In the genomic region with DNA sequence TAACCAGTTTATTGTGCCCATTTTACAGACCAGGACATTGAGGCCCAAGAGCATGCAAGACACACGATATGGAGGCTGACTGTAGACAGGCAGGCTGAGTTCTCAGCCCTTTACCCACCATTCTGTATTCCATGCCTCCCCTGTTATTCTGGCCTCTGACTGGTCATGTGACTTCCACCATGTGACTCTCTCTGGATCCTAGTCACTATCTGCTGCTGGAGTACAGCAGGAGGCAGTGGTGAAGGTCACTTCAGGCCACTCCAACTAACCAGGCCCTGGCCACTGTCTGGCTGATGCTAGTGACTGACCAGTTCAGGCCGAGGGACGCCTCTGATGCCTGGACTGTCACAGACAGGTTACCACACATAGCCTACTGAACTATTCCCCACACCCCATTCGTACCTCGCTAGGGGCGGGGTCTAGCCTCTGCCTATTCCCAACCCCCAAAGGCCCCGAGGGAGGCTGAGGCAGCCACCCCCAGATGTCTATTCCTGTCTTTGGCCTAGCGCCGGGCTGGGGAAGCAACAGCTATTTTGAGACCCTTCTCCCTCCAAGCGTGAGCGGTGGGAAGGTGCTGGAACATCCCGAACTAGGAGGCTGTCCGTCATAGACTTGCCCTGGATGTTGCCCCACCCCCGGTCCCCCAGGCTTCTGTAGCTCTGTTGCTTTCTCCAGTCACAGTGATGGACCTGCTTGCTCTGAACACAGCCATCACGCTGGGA, we compare ENCODE assay signal across 10 mouse cellular contexts. TPM values are rescaled to one million over a fixed set of nuclear protein-coding genes. Genes with fewer than 3 reads are reported as not detected.
A peak's percentile ranks its signal among the peaks of the same experiment; 100 is the strongest.
DNase-seq lines count a peak whose midpoint lies in the region; ATAC-seq and TF ChIP-seq lines count a peak whose summit lies in the region.
"Had no signal": no experiment of that assay in that cellular context is flagged by ENCODE, and none has a peak within 500 bp of the region (broad histone marks: within the 10 kb centered on the region; RNA-seq: fewer than 3 reads in every experiment).

No protein-coding gene starts in this region.

- no peaks in the 10 kb centered on the region for H3K9me3 ChIP-seq in kidney, postnatal 0 days (replicated peaks; ENCODE audit: low read length)
- no peaks in the 10 kb centered on the region for H3K9me3 ChIP-seq in heart, embryonic 11.5 days (replicated peaks; ENCODE audit: control insufficient read depth, low read length)
- no peaks in the 10 kb centered on the region for H3K9me3 ChIP-seq in forebrain, embryonic 10.5 days
- H3K9me3 ChIP-seq: embryonic facial prominence, embryonic 13.5 days had no signal

- H3K4me3 ChIP-seq in kidney, postnatal 0 days (replicated peaks; ENCODE audit: low read depth, low read length) = no peak overlapping the region
- H3K4me3 ChIP-seq in heart, embryonic 11.5 days (ENCODE audit: low read depth, low read length) = no peak overlapping the region
- no peak overlapping the region for H3K4me3 ChIP-seq in myocyte
- no peak overlapping the region for H3K4me3 ChIP-seq in forebrain, embryonic 10.5 days
- H3K4me3 ChIP-seq: embryonic facial prominence, embryonic 13.5 days had no signal

- no peak for TF ChIP-seq POLR2A in myocyte (IDR thresholded peaks at IDR 0.05; ENCODE audit: insufficient read length, low read depth)

- H3K4me2 ChIP-seq in kidney, postnatal 0 days (ENCODE audit: low read length) = 0 out of 2 replicates have a peak overlapping the region, but pooled peaks have one; percentile 11
- peak overlapping the region; percentile 32; the same call in 1 of the 2 replicates for H3K4me2 ChIP-seq in heart, embryonic 11.5 days
- no peak overlapping the region for H3K4me2 ChIP-seq in myocyte (ENCODE audit: low read depth)
- H3K4me2 ChIP-seq: embryonic facial prominence, embryonic 13.5 days had no signal

- no peak overlapping the region for H3K9ac ChIP-seq in kidney, postnatal 0 days (ENCODE audit: low read depth, low read length)
- H3K9ac ChIP-seq in heart, embryonic 11.5 days (ENCODE audit: low read depth, low read length) = no peak overlapping the region
- H3K9ac ChIP-seq: embryonic facial prominence, embryonic 13.5 days had no signal

- ATAC-seq in kidney, postnatal 0 days (replicated peaks; ENCODE audit: low FRiP score, low read depth) = no peak
- 0 out of 2 replicates have a peak, but pooled peaks have one; percentile 33 for ATAC-seq in heart, embryonic 11.5 days (replicated peaks; ENCODE audit: insufficient number of reproducible peaks, low FRiP score, low TSS enrichment)

- DNase-seq in kidney, postnatal 0 days (ENCODE audit: low spot score) = no peak
- DNase-seq in kidney, postnatal 36 days = no peak
- peak; percentile 62 for DNase-seq in ZHBTc4 (ENCODE audit: low read depth, low spot score)
- no peak for DNase-seq in forebrain, embryonic 10.5 days (ENCODE audit: extremely low spot score, low spot score)
- DNase-seq in B cell, adult 2 months = no peak
- no peak for DNase-seq in yolk sac, embryonic 10.5 days (ENCODE audit: low spot score)
- DNase-seq: lung, postnatal 10 days had no signal

- no peaks in the 10 kb centered on the region for H3K27me3 ChIP-seq in kidney, postnatal 0 days (ENCODE audit: insufficient read depth, low read length)
- H3K27me3 ChIP-seq in heart, embryonic 11.5 days (ENCODE audit: control insufficient read depth, insufficient read depth, low read length) = peaks cover 9% of the 10 kb centered on the region; the same call in 1 of the 2 replicates
- H3K27me3 ChIP-seq in myocyte (ENCODE audit: control insufficient read depth, insufficient read depth, insufficient read length) = no peaks in the 10 kb centered on the region
- peaks cover 56% of the 10 kb centered on the region for H3K27me3 ChIP-seq in forebrain, embryonic 10.5 days (ENCODE audit: poor library complexity, severe bottlenecking)

- no peaks in the 10 kb centered on the region for H3K79me2 ChIP-seq in myocyte (ENCODE audit: control insufficient read depth, insufficient read depth)

- whole genome bisulfite sequencing in kidney, postnatal 0 days = 50% methylated on average over 15 of the region's 15 CpGs
- WGBS in heart, embryonic 11.5 days (ENCODE audit: insufficient replicate concordance) = 39% methylated on average over 15 of the region's 15 CpGs
- WGBS in forebrain, embryonic 10.5 days = 53% methylated on average over 15 of the region's 15 CpGs

- no peak overlapping the region for H3K27ac ChIP-seq in kidney, postnatal 0 days
- no peak overlapping the region for H3K27ac ChIP-seq in heart, embryonic 11.5 days (ENCODE audit: low read depth, low read length)
- H3K27ac ChIP-seq in forebrain, embryonic 10.5 days = no peak overlapping the region
- H3K27ac ChIP-seq: embryonic facial prominence, embryonic 13.5 days had no signal

- H3K36me3 ChIP-seq in kidney, postnatal 0 days (ENCODE audit: insufficient read depth, low read length) = no peaks in the 10 kb centered on the region
- H3K36me3 ChIP-seq in heart, embryonic 11.5 days (ENCODE audit: control insufficient read depth, insufficient read depth, low read length) = no peaks in the 10 kb centered on the region
- H3K36me3 ChIP-seq in myocyte (ENCODE audit: control insufficient read depth, insufficient read depth) = no peaks in the 10 kb centered on the region
- H3K36me3 ChIP-seq in forebrain, embryonic 10.5 days (replicated peaks) = no peaks in the 10 kb centered on the region
- H3K36me3 ChIP-seq: embryonic facial prominence, embryonic 13.5 days had no signal

- TF ChIP-seq CTCF in kidney, postnatal 0 days (IDR thresholded peaks at IDR 0.05; ENCODE audit: low read depth) = no peak

- H3K4me1 ChIP-seq in kidney, postnatal 0 days (replicated peaks; ENCODE audit: insufficient read depth, low read length) = no peaks in the 10 kb centered on the region; the same call in 1 of the 2 replicates
- H3K4me1 ChIP-seq in heart, embryonic 11.5 days (ENCODE audit: control insufficient read depth, insufficient read depth, low read length) = peaks cover 9% of the 10 kb centered on the region
- H3K4me1 ChIP-seq in forebrain, embryonic 10.5 days = peaks cover 23% of the 10 kb centered on the region

- H3ac ChIP-seq in myocyte (ENCODE audit: control insufficient read depth, insufficient read length) = no peak overlapping the region

TF ChIP-seq in myocyte, 11 proteins besides CTCF, POLR2A, EP300 and RAD21:
- TF ChIP-seq USF1 (IDR thresholded peaks at IDR 0.05; ENCODE audit: low read depth) (peak; percentile 55), TCF3 (IDR thresholded peaks at IDR 0.05; ENCODE audit: insufficient read length, low read depth) (no peak), E2F4 (IDR thresholded peaks at IDR 0.05; ENCODE audit: insufficient read depth) (no peak)

RNA-seq across cellular contexts. Expression of a gene that starts 4.6 kb away (rescaled TPM):
- 160 and 161 TPM in 2 replicates for polyA plus RNA-seq in kidney, postnatal 0 days (2015; fragmentation: Nextera tagmentation; extraction: Ambion mirVana)
- polyA plus RNA-seq in heart, embryonic 11.5 days (2014; fragmentation: Nextera tagmentation; extraction: Ambion mirVana) = 86.9 and 90.6 TPM in 2 replicates
- 82.3 TPM for polyA plus RNA-seq in myocyte (2012; fragmentation: generic; extraction: Trizol)
- 116 and 119 TPM in 2 replicates for polyA plus RNA-seq in forebrain, embryonic 10.5 days (2016; fragmentation: Nextera tagmentation; extraction: Ambion mirVana)

RNA-seq across cellular contexts. Expression of a gene that starts 36.8 kb away (rescaled TPM):
- 0.87 and 1.2 TPM in 2 replicates for polyA plus RNA-seq in kidney, postnatal 0 days (2015; fragmentation: Nextera tagmentation; extraction: Ambion mirVana)
- polyA plus RNA-seq in heart, embryonic 11.5 days (2014; fragmentation: Nextera tagmentation; extraction: Ambion mirVana) = 0.63 and 1.3 TPM in 2 replicates
- 3.1 TPM for polyA plus RNA-seq in myocyte (2012; fragmentation: generic; extraction: Trizol)
- polyA plus RNA-seq in forebrain, embryonic 10.5 days (2016; fragmentation: Nextera tagmentation; extraction: Ambion mirVana) = 0.31 and 0.43 TPM in 2 replicates

RNA-seq across cellular contexts. Expression of a gene that starts 41.7 kb away (rescaled TPM):
- polyA plus RNA-seq in kidney, postnatal 0 days (2015; fragmentation: Nextera tagmentation; extraction: Ambion mirVana) = 120 and 124 TPM in 2 replicates
- polyA plus RNA-seq in heart, embryonic 11.5 days (2014; fragmentation: Nextera tagmentation; extraction: Ambion mirVana) = 58.0 and 77.3 TPM in 2 replicates
- 220 TPM for polyA plus RNA-seq in myocyte (2012; fragmentation: generic; extraction: Trizol)
- 119 and 132 TPM in 2 replicates for polyA plus RNA-seq in forebrain, embryonic 10.5 days (2016; fragmentation: Nextera tagmentation; extraction: Ambion mirVana)

RNA-seq across cellular contexts. Expression of a gene that starts 48.5 kb away (rescaled TPM):
- polyA plus RNA-seq in kidney, postnatal 0 days (2015; fragmentation: Nextera tagmentation; extraction: Ambion mirVana) = 44.7 and 46.6 TPM in 2 replicates
- polyA plus RNA-seq in heart, embryonic 11.5 days (2014; fragmentation: Nextera tagmentation; extraction: Ambion mirVana) = 79.6 and 81.8 TPM in 2 replicates
- polyA plus RNA-seq in myocyte (2012; fragmentation: generic; extraction: Trizol) = 43.7 TPM
- polyA plus RNA-seq in forebrain, embryonic 10.5 days (2016; fragmentation: Nextera tagmentation; extraction: Ambion mirVana) = 58.7 and 58.8 TPM in 2 replicates
